Mouse (Mus musculus) thymus, adult 2 months (tissue): ENCODE data around the gene Nr4a1.

Experiments used
- CTCF ChIP-seq: fragments of 200-500 bp; IDR thresholded peaks from 2 replicates; pipeline ENCODE4 v1.5.1; 2012; ENCODE audit warnings: mild to moderate bottlenecking, control low read depth, low read length, moderate library complexity, borderline replicate concordance; ENCODE audit not compliant: control insufficient read depth, poor library complexity, insufficient read depth; ENCODE audit errors: extremely low read depth
- POLR2A ChIP-seq: fragments of 200-500 bp; IDR thresholded peaks from 2 replicates; pipeline ENCODE4 v1.6.1; 2012; ENCODE audit warnings: mild to moderate bottlenecking, low read length, control low read depth, moderate library complexity; ENCODE audit not compliant: control insufficient read depth, poor library complexity, insufficient read depth; ENCODE audit errors: extremely low read depth

DNA sequence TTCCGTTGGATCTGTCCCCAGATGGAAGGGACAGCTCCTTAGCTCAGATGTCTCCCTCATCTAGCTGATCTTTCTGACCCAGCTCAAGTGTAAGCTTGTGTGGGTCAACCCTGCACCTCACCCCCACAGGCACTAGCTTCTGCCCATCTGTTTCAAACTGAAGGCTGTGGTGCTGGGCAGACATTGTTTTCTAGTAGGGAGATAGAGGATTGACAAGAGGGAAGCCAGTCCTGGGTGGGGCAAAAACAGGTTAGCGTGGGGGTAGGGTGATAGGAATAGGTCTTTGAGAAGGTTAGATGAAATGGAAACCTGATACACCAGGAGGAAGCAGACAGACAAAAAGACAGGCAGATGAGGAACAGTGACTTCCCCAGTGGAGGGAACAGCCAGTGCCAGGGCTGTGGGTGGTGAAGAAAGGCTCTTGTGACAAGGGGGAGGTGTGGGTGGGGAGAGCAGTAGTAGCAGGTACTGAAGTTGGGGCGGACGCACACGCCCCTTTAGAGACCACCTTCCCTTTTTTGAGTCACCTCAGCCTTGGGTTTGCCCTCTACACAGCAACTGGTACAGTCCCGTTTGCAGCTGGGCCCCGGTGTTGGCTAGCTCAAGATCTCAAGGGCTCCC, 1.9 kb downstream of the Nr4a1 start:
- TF ChIP-seq CTCF (no peak), POLR2A (no peak)
